Mouse (Mus musculus) erythroblast, embryonic 14.5 days (primary cell): Measurements from ENCODE around the gene Ahnak2.

Experiments
- GATA1 ChIP-seq: IDR thresholded peaks from 2 replicates; pipeline ENCODE4 v1.6.1; 2012; ENCODE audit warnings: low read length, inconsistent platforms, mixed read lengths
- TAL1 ChIP-seq: IDR thresholded peaks from 3 replicates; pipeline ENCODE4 v1.6.1; 2012; ENCODE audit warnings: low read length, inconsistent platforms, mixed read lengths

- TF ChIP-seq GATA1 (no peak), TAL1 (no peak)
Measured at GRCm38 (mm10) chr12:112764141-112764540, 38.3 kb downstream of the Ahnak2 start.
